Comparison of ENCODE assay signal across 9 mouse cellular contexts in genomic region chr1:191562823-191563365, GRCm38 (mm10). TPM values are rescaled to one million over a fixed set of nuclear protein-coding genes. Genes with fewer than 3 reads are reported as not detected.
DNase-seq lines count a peak whose midpoint lies in the region; ATAC-seq and TF ChIP-seq lines count a peak whose summit lies in the region.
"Had no signal": no experiment of that assay in that cellular context is flagged by ENCODE, and none has a peak within 500 bp of the region (broad histone marks: within the 10 kb centered on the region; RNA-seq: fewer than 3 reads in every experiment).

No protein-coding gene starts in this region.

- no peak for TF ChIP-seq EP300 in liver, embryonic 14.5 days (IDR thresholded peaks at IDR 0.05; ENCODE audit: low read depth)
- no peak for TF ChIP-seq EP300 in heart, postnatal 0 days (IDR thresholded peaks at IDR 0.05; ENCODE audit: low read depth)

- H3K27me3 ChIP-seq in embryonic facial prominence, embryonic 11.5 days (ENCODE audit: control insufficient read depth, insufficient read depth, low read length): no peaks in the 10 kb centered on the region
- no peaks in the 10 kb centered on the region for H3K27me3 ChIP-seq in embryonic facial prominence, embryonic 10.5 days (replicated peaks; ENCODE audit: low read depth, poor library complexity, severe bottlenecking)
- H3K27me3 ChIP-seq in liver, embryonic 14.5 days (ENCODE audit: control insufficient read depth, insufficient read depth, low read length): no peaks in the 10 kb centered on the region
- no peaks in the 10 kb centered on the region for H3K27me3 ChIP-seq in liver, embryonic 12.5 days (replicated peaks)
- H3K27me3 ChIP-seq in heart, postnatal 0 days (ENCODE audit: control insufficient read depth, insufficient read depth, low read length): no peaks in the 10 kb centered on the region
- H3K27me3 ChIP-seq in neural tube, embryonic 15.5 days (replicated peaks): no peaks in the 10 kb centered on the region
- H3K27me3 ChIP-seq: lung, embryonic 15.5 days had no signal

- DNase-seq in embryonic facial prominence, embryonic 11.5 days (ENCODE audit: low spot score): peak; percentile 42
- no peak for DNase-seq in embryonic facial prominence, embryonic 10.5 days (ENCODE audit: low spot score)
- peak in 1 of 3 experiments; percentile 33 for DNase-seq in liver, embryonic 14.5 days (ENCODE audit: low read depth in 3 of 3, low spot score in 3 of 3)
- DNase-seq in brain, adult 2 months (ENCODE audit: low read depth, low spot score): peak; percentile 75
- DNase-seq in heart, postnatal 0 days (ENCODE audit: low spot score): peak; percentile 64
- DNase-seq in mesoderm, embryonic 11.5 days (ENCODE audit: low read depth, low spot score): peak; percentile 51

- no peaks in the 10 kb centered on the region; the same call in 1 of the 2 replicates for H3K36me3 ChIP-seq in embryonic facial prominence, embryonic 11.5 days (replicated peaks; ENCODE audit: control insufficient read depth, insufficient read depth, low read depth, low read length)
- peaks cover 82% of the 10 kb centered on the region for H3K36me3 ChIP-seq in embryonic facial prominence, embryonic 10.5 days (replicated peaks)
- peaks cover 67% of the 10 kb centered on the region for H3K36me3 ChIP-seq in liver, embryonic 14.5 days (replicated peaks; ENCODE audit: control insufficient read depth, insufficient read depth, low read depth)
- H3K36me3 ChIP-seq in liver, embryonic 12.5 days: peaks cover 92% of the 10 kb centered on the region
- peaks cover 3% of the 10 kb centered on the region; the same call in 1 of the 2 replicates for H3K36me3 ChIP-seq in heart, postnatal 0 days (replicated peaks; ENCODE audit: control insufficient read depth, insufficient read depth, low read length)
- no peaks in the 10 kb centered on the region for H3K36me3 ChIP-seq in neural tube, embryonic 15.5 days

- H3K9me3 ChIP-seq in embryonic facial prominence, embryonic 11.5 days (replicated peaks; ENCODE audit: control insufficient read depth, low read length): no peaks in the 10 kb centered on the region
- no peaks in the 10 kb centered on the region for H3K9me3 ChIP-seq in embryonic facial prominence, embryonic 10.5 days
- H3K9me3 ChIP-seq in liver, embryonic 14.5 days (ENCODE audit: control insufficient read depth, low read length): no peaks in the 10 kb centered on the region
- H3K9me3 ChIP-seq in liver, embryonic 12.5 days (replicated peaks): no peaks in the 10 kb centered on the region
- H3K9me3 ChIP-seq in heart, postnatal 0 days (replicated peaks; ENCODE audit: control insufficient read depth, low read length): no peaks in the 10 kb centered on the region
- H3K9me3 ChIP-seq in neural tube, embryonic 15.5 days (replicated peaks): no peaks in the 10 kb centered on the region
- H3K9me3 ChIP-seq: lung, embryonic 15.5 days had no signal

- ATAC-seq in embryonic facial prominence, embryonic 11.5 days (replicated peaks; ENCODE audit: insufficient number of reproducible peaks, low FRiP score, low TSS enrichment, low read depth): no peak
- no peak for ATAC-seq in liver, embryonic 14.5 days (ENCODE audit: insufficient read depth)
- no peak for ATAC-seq in liver, embryonic 12.5 days
- no peak for ATAC-seq in heart, postnatal 0 days (ENCODE audit: insufficient read depth, low read depth)
- no peak for ATAC-seq in neural tube, embryonic 15.5 days (ENCODE audit: low FRiP score)

- 74% methylated on average over 6 of the region's 6 CpGs for WGBS in embryonic facial prominence, embryonic 11.5 days
- WGBS in embryonic facial prominence, embryonic 10.5 days: 80% methylated on average over 6 of the region's 6 CpGs
- 60% methylated on average over 6 of the region's 6 CpGs for WGBS in liver, embryonic 14.5 days (ENCODE audit: insufficient replicate concordance)
- WGBS in liver, embryonic 12.5 days (ENCODE audit: insufficient replicate concordance): 65% methylated on average over 6 of the region's 6 CpGs
- WGBS in heart, postnatal 0 days: 42% methylated on average over 6 of the region's 6 CpGs
- WGBS in neural tube, embryonic 15.5 days: 65% methylated on average over 6 of the region's 6 CpGs

- peak; percentile 64 for TF ChIP-seq CTCF in liver, embryonic 14.5 days (IDR thresholded peaks at IDR 0.05; ENCODE audit: low read depth)
- peak; percentile 81 for TF ChIP-seq CTCF in heart, postnatal 0 days (IDR thresholded peaks at IDR 0.05; ENCODE audit: low read depth)

- no peak overlapping the region for H3K4me3 ChIP-seq in embryonic facial prominence, embryonic 11.5 days (ENCODE audit: low read depth, low read length)
- no peak overlapping the region for H3K4me3 ChIP-seq in embryonic facial prominence, embryonic 10.5 days
- no peak overlapping the region for H3K4me3 ChIP-seq in liver, embryonic 14.5 days (ENCODE audit: insufficient read depth in 1 of 2, low read depth in 2 of 2, low read length in 2 of 2)
- H3K4me3 ChIP-seq in liver, embryonic 12.5 days: no peak overlapping the region
- H3K4me3 ChIP-seq in heart, postnatal 0 days (ENCODE audit: low read depth, low read length): no peak overlapping the region
- H3K4me3 ChIP-seq in neural tube, embryonic 15.5 days (replicated peaks): no peak overlapping the region
- H3K4me3 ChIP-seq: lung, embryonic 15.5 days had no signal

- H3K4me1 ChIP-seq in embryonic facial prominence, embryonic 11.5 days (ENCODE audit: control insufficient read depth, insufficient read depth, low read length): no peaks in the 10 kb centered on the region
- H3K4me1 ChIP-seq in embryonic facial prominence, embryonic 10.5 days: no peaks in the 10 kb centered on the region
- H3K4me1 ChIP-seq in liver, embryonic 14.5 days (replicated peaks; ENCODE audit: control insufficient read depth in 2 of 2, insufficient read depth in 2 of 2, low read length in 1 of 2): no peaks in the 10 kb centered on the region
- no peaks in the 10 kb centered on the region for H3K4me1 ChIP-seq in liver, embryonic 12.5 days
- no peaks in the 10 kb centered on the region for H3K4me1 ChIP-seq in heart, postnatal 0 days (ENCODE audit: control insufficient read depth, insufficient read depth)
- H3K4me1 ChIP-seq in neural tube, embryonic 15.5 days: no peaks in the 10 kb centered on the region
- H3K4me1 ChIP-seq: lung, embryonic 15.5 days had no signal

- H3K9ac ChIP-seq in embryonic facial prominence, embryonic 11.5 days (replicated peaks; ENCODE audit: low read length): no peak overlapping the region
- no peak overlapping the region for H3K9ac ChIP-seq in liver, embryonic 14.5 days (replicated peaks)
- no peak overlapping the region for H3K9ac ChIP-seq in liver, embryonic 12.5 days
- no peak overlapping the region for H3K9ac ChIP-seq in heart, postnatal 0 days (replicated peaks; ENCODE audit: low read depth, low read length)
- H3K9ac ChIP-seq in neural tube, embryonic 15.5 days (replicated peaks): no peak overlapping the region
- H3K9ac ChIP-seq: lung, embryonic 15.5 days had no signal

- H3K4me2 ChIP-seq in embryonic facial prominence, embryonic 11.5 days (ENCODE audit: low read depth, low read length): no peak overlapping the region
- no peak overlapping the region for H3K4me2 ChIP-seq in liver, embryonic 14.5 days (ENCODE audit: low read depth)
- H3K4me2 ChIP-seq in liver, embryonic 12.5 days: no peak overlapping the region
- no peak overlapping the region for H3K4me2 ChIP-seq in heart, postnatal 0 days (ENCODE audit: low read depth, low read length)
- no peak overlapping the region for H3K4me2 ChIP-seq in neural tube, embryonic 15.5 days
- H3K4me2 ChIP-seq: lung, embryonic 15.5 days had no signal

- no peak overlapping the region for H3K27ac ChIP-seq in embryonic facial prominence, embryonic 11.5 days (replicated peaks; ENCODE audit: low read depth, low read length)
- no peak overlapping the region for H3K27ac ChIP-seq in embryonic facial prominence, embryonic 10.5 days (replicated peaks)
- H3K27ac ChIP-seq in liver, embryonic 14.5 days: no peak overlapping the region
- no peak overlapping the region for H3K27ac ChIP-seq in liver, embryonic 12.5 days
- no peak overlapping the region for H3K27ac ChIP-seq in heart, postnatal 0 days (ENCODE audit: low read depth)
- H3K27ac ChIP-seq in neural tube, embryonic 15.5 days (replicated peaks): no peak overlapping the region
- H3K27ac ChIP-seq: lung, embryonic 15.5 days had no signal

RNA-seq across cellular contexts. Expression of gene Dtl, which starts 12.4 kb away (rescaled TPM):
- polyA plus RNA-seq in embryonic facial prominence, embryonic 11.5 days (2014; fragmentation: Nextera tagmentation; extraction: Ambion mirVana): 77.1 and 81.8 TPM in 2 replicates
- 87.4 and 88.6 TPM in 2 replicates for polyA plus RNA-seq in embryonic facial prominence, embryonic 10.5 days (2016; fragmentation: Nextera tagmentation; extraction: Ambion mirVana)
- 13.4 and 16.6 TPM in 2 replicates for polyA plus RNA-seq in liver, embryonic 14.5 days (2012; rRNA removed)
- polyA plus RNA-seq in liver, embryonic 14.5 days (2014; fragmentation: Nextera tagmentation; extraction: Ambion mirVana): 29.0 and 30.7 TPM in 2 replicates
- polyA plus RNA-seq in liver, embryonic 12.5 days (2016; fragmentation: Nextera tagmentation; extraction: Ambion mirVana): 59.6 and 60.2 TPM in 2 replicates
- 4.1 and 7.6 TPM in 2 replicates for total RNA-seq in heart, postnatal 0 days (2014; rRNA removed; ENCODE audit: low replicate concordance)
- polyA plus RNA-seq in heart, postnatal 0 days (2015; fragmentation: Nextera tagmentation; extraction: Ambion mirVana): 5.9 and 6.2 TPM in 2 replicates
- 5.4 and 16.3 TPM in 2 replicates for polyA plus RNA-seq in neural tube, embryonic 15.5 days (2015; fragmentation: Nextera tagmentation; extraction: Ambion mirVana)

RNA-seq across cellular contexts. Expression of gene Ints7, which starts 12.5 kb away (rescaled TPM):
- 53.4 and 54.6 TPM in 2 replicates for polyA plus RNA-seq in embryonic facial prominence, embryonic 11.5 days (2014; fragmentation: Nextera tagmentation; extraction: Ambion mirVana)
- polyA plus RNA-seq in embryonic facial prominence, embryonic 10.5 days (2016; fragmentation: Nextera tagmentation; extraction: Ambion mirVana): 80.2 and 82.2 TPM in 2 replicates
- 15.3 and 16.8 TPM in 2 replicates for polyA plus RNA-seq in liver, embryonic 14.5 days (2012; rRNA removed)
- polyA plus RNA-seq in liver, embryonic 14.5 days (2014; fragmentation: Nextera tagmentation; extraction: Ambion mirVana): 13.5 and 17.4 TPM in 2 replicates
- 39.5 and 41.3 TPM in 2 replicates for polyA plus RNA-seq in liver, embryonic 12.5 days (2016; fragmentation: Nextera tagmentation; extraction: Ambion mirVana)
- total RNA-seq in heart, postnatal 0 days (2014; rRNA removed; ENCODE audit: low replicate concordance): 33.2 and 33.8 TPM in 2 replicates
- polyA plus RNA-seq in heart, postnatal 0 days (2015; fragmentation: Nextera tagmentation; extraction: Ambion mirVana): 14.1 and 15.1 TPM in 2 replicates
- 32.2 and 35.8 TPM in 2 replicates for polyA plus RNA-seq in neural tube, embryonic 15.5 days (2015; fragmentation: Nextera tagmentation; extraction: Ambion mirVana)
